Mouse (Mus musculus) cerebral cortex, adult 2 months (tissue): ENCODE data around the gene Akip1.

Experiments used
- WGBS: fragments of 180-500 bp; shearing (Covaris S2); methylation state at CpG from one replicate; pipeline ENCODE4 v1.1.7; 2018; 5-methylcytosine and 5-hydroxymethylcytosine counted together

Gene Akip1

GRCm38 (mm10) chr7:109707023-109707785 lies 3.7 kb downstream of the Akip1 start:
- WGBS = 31% methylated on average over 4 of the region's 4 CpGs

GRCm38 (mm10) chr7:109708961-109709382 lies 5.5 kb downstream of the Akip1 start:
- WGBS = 49% methylated on average over 3 of the region's 3 CpGs

- 84% methylated on average over 1 of the region's 1 CpGs for WGBS
Measured at GRCm38 (mm10) chr7:109710069-109710468, 6.6 kb downstream of the Akip1 start.

- 94% methylated on average over 7 of the region's 7 CpGs for WGBS
Measured at GRCm38 (mm10) chr7:109712198-109712597, 8.7 kb downstream of the Akip1 start.

- 91% methylated on average over 2 of the region's 2 CpGs for WGBS
Measured at GRCm38 (mm10) chr7:109713434-109713982, 10.0 kb downstream of the Akip1 start.

- WGBS = 29% methylated on average over 9 of the region's 9 CpGs
Measured at GRCm38 (mm10) chr7:109719286-109719685, 15.8 kb downstream of the Akip1 start.

GRCm38 (mm10) chr7:109722618-109723017 lies 19.1 kb downstream of the Akip1 start:
- 94% methylated on average over 2 of the region's 2 CpGs for WGBS

- 97% methylated on average over 8 of the region's 8 CpGs for WGBS
Measured at GRCm38 (mm10) chr7:109723114-109723513, 19.6 kb downstream of the Akip1 start.

GRCm38 (mm10) chr7:109723697-109724096 lies 20.2 kb downstream of the Akip1 start, which contains the start of gene BC051019:
BC051019 (minus strand) TSS chr7:109723850.
- 94% methylated on average over 5 of the region's 5 CpGs for WGBS

GRCm38 (mm10) chr7:109731626-109732025 lies 28.1 kb downstream of the Akip1 start, which contains the start of gene Ascl3:
Ascl3 (minus strand) TSS chr7:109731726.
- WGBS = 93% methylated on average over 5 of the region's 5 CpGs

GRCm38 (mm10) chr7:109734806-109735205 lies 31.3 kb downstream of the Akip1 start:
- 90% methylated on average over 4 of the region's 4 CpGs for WGBS

GRCm38 (mm10) chr7:109739822-109740370 lies 36.4 kb downstream of the Akip1 start:
- 92% methylated on average over 5 of the region's 5 CpGs for WGBS

GRCm38 (mm10) chr7:109741060-109741459 lies 37.6 kb downstream of the Akip1 start:
- WGBS = 97% methylated on average over 1 of the region's 1 CpGs

- WGBS = 93% methylated on average over 4 of the region's 4 CpGs
Measured at GRCm38 (mm10) chr7:109741703-109742102, 38.2 kb downstream of the Akip1 start.

- 43% methylated on average over 1 of the region's 1 CpGs for WGBS
Measured at GRCm38 (mm10) chr7:109747747-109748146, 44.3 kb downstream of the Akip1 start.

- WGBS = 2% methylated on average over 13 of the region's 13 CpGs
Measured at GRCm38 (mm10) chr7:109751427-109752007, 48.0 kb downstream of the Akip1 start.

GRCm38 (mm10) chr7:109752008-109752925 lies 48.8 kb downstream of the Akip1 start, which contains the start of gene Tmem9b:
Tmem9b (minus strand) TSS chr7:109752875.
- under 1% methylated on average over 74 of the region's 74 CpGs for WGBS

GRCm38 (mm10) chr7:109754034-109754433 lies 50.5 kb downstream of the Akip1 start:
- WGBS = 86% methylated on average over 8 of the region's 8 CpGs

- 87% methylated on average over 3 of the region's 3 CpGs for WGBS
Measured at GRCm38 (mm10) chr7:109756291-109756690, 52.8 kb downstream of the Akip1 start.
